Mouse (Mus musculus) thymus, postnatal 36 days (tissue): Measurements from ENCODE around the gene Slc16a5.
"Not testable (repeated sequence)": the region's sequence is repeated elsewhere in the genome, so short reads cannot be mapped to it uniquely, and the experiment has no call there.

ENCODE experiments used
- DNase-seq, 2 experiments: peaks; one replicate each; pipeline ENCODE4 v3.0.0; 2022; ENCODE audit warnings: mixed read lengths in 2 of 2

Gene Slc16a5

DNA sequence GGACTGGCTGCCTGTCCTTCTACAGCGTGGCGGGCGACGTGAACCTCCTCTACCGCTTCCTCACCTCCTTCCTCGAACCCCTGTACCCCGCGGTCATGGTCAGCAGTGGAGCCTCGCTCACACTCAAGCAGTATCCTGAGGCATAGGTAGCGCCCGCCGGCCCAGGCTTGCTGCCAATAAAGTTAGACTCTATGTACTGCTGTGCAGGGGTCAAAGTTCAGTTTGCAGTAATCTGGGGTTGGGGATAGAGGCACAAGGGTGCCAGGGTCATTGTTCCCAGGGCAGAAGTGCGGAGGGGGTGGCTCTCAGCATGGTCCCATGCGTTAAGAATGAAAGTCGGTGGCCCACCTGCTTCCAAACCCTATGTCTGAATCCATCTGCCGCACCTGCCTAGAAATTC, 14.2 kb upstream of the Slc16a5 start:
- DNase-seq, result no peak

DNA sequence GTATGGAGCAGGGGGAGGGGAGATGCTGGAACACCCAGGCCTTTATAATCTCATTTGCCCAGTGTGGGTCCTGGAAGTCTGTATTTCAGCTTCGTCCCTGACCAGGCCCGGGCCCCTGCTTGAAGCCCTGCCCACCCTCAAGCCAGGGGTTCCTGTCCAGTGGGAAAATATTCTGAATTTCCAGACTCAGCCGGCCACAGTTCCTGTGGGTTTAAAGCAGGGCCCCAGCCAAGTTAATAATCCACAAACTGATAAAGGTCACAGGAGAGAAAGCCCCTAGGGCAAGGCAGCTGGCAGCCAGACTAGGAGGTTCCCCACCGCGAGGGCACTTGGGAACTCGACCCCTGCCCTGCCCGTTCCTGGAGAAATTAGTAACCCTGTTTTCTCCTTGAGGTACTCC, 13.3 kb upstream of the Slc16a5 start:
- DNase-seq, result no peak

DNA sequence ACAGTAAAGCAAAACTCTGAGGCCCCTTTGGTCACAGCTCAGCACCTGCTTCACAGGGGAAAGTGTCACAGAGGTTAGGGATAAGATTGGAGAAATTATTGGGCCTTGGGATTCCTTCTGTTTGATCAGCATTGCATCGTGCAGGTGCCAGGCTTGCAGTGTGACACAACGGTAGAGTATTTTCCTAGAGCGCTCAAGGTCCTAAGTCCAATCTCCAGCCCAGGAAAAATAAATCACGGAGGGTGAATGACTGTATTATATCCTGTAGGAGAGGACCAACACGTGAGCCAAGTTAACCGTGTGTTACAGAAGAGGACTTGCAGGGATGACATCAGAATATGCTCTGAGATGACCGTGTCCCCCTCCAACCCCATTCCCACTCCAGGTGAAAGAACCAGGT, 12.1 kb upstream of the Slc16a5 start:
- DNase-seq, result no peak

DNA sequence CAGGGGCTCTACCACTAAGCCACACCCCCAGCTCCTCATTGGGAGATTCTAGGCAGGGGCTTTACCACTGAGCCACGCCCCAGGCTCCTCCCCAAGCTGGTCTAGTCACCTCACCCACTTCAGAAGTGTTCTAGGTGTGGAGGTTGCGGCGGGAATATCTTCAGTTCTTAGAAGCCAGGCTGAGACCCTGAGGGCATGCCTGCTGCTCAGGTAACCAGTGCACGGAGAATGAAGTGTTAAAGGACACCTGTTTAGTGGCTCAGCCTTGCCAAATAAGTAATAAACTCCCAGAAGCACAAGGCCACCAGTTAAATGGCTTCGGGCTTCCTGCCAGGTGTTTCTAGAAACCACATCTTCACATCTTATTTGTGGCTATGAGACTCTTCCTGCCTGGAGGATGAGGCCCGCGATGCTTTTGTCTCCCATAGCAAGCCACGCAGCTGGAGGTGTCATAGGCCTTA, 10.5 kb upstream of the Slc16a5 start:
- peak; percentile 76 to 88 for DNase-seq

DNA sequence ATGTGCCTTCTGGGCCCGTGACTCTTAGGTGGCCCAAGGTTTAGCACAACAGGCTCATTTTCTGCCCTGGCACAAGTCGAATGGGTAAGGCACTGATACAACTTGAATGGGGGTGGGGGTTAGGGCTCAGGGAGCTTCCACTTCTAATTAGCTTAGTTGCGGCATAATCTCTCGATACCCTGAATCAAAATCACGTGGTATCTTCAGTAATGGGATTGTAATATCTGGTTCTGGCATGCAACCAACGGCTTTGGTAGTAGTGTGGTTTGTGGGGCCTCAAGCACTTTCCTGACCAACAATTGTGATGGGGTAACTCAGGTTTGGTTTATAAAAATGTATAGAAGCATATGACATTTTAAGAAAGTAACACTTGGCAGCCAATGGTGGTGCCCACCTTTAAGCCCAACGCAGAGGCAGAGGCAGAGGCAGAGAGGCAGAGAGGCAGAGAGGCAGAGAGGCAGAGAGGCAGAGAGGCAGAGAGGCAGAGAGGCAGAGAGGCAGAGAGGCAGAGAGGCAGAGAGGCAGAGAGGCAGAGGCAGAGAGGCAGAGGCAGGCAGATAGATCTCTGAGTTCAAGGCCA, 9.9 kb upstream of the Slc16a5 start:
- DNase-seq, result peak; percentile 52 to 53

DNA sequence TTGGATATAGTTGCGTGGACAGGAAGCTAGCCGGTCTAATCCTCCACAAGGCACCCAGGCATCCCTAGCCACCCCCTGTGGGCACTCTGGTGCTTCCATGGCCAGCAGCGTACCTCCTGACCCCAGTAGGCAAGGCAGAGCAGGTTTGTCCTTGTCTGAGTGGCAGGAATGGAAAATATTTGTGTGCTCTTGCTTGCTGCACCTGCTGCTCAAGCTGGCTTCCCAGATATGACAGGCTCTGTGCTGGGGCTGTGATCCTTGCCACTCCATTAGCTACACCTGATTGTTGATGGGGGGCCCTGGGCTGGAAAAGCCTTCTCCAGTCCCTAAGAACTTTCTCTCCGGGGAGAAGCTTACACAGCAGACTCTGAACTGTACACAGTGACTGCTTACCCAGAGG, 9.0 kb upstream of the Slc16a5 start:
- DNase-seq, result peak; percentile 53 to 59

DNA sequence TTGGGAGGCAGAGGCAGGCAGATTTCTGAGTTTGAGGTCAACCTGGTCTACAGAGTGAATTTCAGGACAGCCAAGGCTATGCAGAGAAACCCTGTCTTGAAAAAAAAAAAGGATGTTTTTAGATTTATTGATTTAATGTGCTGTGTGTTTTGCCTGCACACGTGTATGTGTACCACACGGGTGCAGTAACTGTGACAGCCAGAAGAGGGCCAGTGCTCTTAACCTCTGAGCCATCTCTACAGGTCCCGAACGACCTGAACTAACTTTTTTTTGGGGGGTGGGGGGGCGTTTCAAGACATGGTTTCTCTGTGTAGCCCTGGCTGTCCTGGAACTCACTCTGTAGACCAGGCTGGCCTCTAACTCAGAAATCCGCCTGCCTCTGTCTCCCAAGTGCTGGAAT, 7.5 kb upstream of the Slc16a5 start:
- not testable (repeated sequence) for DNase-seq

DNA sequence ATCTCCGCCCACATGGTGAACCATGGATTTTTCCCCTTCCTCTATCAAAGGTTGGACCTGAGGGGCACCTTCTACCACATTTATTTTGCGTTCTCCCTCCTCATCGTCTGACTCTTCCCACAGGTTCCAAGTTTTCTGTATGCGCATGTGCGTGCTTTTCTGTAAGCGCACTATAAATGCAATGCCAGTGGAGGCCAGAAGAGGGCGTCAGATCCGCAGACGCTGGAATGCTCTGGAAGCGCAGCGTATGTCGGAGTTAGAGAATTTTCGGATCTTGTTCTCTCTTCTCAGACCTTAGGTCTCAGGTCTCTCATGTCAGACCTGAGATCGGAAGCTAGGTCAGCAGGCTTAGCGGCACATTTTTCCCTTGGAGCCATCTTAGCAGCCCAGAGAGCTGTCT, 6.7 kb upstream of the Slc16a5 start:
- no peak for DNase-seq

DNA sequence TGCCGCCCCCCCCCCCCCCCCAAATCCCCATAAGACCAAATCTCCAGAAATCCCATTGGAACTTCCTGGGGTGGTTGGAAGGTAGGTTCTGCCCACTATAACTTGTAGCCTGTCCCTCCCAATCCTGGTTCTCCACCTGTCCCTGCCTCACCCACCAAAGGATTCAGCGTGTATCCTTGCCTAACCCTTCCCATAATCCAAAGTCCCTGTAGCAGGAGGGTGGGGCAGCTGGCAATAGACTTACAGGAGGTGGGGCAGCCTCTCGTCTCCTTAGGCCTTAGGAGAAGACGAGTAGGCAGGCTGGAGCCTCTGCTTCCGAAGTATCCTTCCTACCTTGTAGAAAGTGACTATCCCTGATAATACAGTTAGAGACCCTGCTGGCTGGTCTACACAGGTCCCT, 6.1 kb upstream of the Slc16a5 start:
- no peak for DNase-seq

DNA sequence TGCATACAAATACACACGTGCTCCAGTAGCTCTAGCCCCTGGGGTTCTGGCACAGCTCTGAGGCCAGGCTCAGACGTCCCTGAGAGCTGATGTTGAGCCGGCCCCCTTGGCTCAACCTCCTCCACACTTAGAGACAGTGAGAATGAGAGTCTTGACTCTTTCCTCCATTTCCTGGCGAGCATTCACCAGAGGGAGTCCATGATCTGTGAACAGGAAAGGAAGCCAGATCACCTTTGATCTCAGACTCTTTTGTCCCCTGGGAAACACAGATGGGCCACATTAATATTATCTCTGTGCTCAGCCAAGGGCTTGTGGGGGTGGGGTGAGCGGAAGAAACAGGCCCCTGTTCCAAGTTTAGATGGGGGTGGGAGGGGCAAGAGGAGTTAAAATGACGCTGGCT, 4.9 kb upstream of the Slc16a5 start:
- DNase-seq, result peak in 1 of 2 experiments; percentile 30

DNA sequence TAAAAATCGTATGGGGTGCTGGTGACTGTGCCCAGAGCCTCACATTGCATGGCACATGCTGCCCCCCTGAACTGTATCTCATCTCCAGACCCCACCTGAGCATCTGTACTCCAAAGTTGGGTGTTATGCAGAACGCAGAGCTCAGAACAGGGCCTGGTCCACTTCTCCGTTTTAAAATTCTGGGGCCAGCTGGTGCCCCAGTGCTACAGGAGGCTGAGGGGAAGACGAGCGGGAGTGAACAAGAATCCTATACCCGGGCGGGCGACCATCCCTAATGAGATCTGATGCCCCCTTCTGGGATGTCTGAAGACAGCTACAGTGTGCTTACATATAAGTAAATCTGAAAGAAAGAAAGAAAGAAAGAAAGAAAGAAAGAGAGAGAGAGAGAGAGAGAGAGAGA, 1.3 kb upstream of the Slc16a5 start:
- peak in 1 of 2 experiments; percentile 57 for DNase-seq

DNA sequence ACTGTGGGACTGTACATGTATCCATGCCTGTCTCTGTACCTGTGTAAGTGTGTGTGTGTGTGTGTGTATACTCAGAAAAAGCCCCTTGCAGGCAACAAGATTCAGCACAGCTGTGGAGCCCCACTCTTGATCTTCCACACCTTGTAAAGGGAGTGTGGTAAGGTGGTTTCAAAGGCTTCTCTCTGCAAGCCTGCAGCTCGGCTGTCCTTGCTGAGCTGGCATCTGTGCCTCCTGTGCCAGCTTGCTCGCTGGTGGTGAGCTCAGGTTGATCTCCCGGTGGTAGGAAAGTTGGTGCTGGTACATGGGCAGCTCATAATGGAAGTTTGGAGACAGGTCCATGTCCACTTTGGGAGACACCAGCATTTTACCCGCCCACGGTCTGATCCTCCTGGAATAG, 430 bp upstream of the Slc16a5 start:
- peak; percentile 65 to 80 for DNase-seq

DNA sequence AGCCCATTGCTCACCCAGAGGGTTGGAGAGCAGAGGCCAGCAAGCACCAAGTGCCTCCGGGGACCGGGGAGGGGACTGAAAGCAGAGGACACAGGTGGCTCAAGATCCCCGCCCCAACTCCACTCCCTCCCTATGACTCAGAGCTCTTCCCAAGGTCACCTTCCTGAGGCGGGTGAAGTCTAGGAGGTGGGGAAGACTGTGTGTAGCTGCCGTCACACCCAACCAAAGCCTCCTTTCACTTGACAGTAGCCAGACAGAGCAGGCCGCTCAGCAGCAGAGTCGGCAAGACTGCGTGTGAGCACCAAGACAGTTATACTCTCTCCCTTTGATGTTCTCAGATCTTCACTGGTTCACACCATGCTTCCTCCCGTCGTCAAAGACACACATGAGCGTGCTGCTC, 1.1 kb downstream of the Slc16a5 start:
- DNase-seq, result peak; percentile 67 to 79

DNA sequence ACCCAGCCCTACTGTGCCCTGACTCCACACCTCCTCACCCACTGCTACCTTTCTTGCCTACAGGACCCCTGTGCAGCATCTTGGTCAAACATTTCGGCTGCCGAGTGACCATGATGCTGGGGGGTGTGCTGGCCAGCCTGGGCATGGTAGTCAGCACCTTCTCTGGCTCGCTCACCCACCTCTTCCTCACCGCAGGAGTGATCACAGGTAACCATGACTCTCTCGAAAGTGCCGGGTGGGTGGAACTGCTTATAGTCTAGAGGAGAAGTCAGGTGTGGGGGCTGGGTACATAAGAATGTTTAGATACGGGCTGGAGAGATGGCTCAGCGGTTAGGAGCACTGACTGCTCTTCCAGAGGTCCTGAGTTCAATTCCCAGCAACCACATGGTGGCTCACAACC, 2.6 kb downstream of the Slc16a5 start:
- DNase-seq, result peak; percentile 61 to 65

DNA sequence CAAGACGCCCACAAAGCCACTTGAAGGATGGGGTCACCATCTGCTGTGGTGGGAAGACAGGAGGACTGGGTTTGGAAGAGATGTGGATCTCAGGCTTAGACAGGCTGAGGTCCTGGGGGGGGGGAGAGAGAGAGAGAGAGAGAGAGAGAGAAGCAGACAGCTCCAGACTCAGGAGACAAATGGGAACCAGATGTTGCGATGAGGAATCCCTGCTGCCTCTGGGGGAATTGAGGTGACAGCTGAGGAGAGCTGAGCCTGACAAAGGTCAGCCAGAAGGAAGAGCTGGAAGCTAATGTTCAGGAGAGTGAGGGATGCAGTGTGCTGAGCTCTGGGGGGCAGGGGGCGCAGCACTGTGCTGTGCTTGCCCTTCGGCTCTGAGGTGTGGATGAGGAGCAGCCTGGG, 4.9 kb downstream of the Slc16a5 start:
- no peak for DNase-seq

DNA sequence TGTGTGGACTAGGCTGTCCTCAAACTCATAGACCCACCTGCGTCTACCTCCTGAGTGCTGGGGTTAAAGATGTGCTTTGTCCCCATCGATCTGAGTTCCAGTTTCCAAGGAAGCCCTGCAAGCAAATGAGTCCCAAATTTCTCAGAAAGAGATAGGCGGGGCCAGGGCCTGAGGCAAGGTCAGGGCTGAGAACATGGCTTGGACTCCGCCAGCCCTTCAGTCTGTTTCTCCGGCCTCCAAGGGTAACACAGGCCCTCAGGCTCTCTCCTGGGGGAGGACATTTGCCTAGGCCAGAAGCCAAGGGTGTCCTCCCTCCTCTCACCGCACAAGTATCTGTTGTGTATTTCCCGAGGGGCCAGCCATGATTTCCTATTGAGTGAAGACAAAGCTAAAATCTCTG, 9.9 kb downstream of the Slc16a5 start:
- no peak for DNase-seq

DNA sequence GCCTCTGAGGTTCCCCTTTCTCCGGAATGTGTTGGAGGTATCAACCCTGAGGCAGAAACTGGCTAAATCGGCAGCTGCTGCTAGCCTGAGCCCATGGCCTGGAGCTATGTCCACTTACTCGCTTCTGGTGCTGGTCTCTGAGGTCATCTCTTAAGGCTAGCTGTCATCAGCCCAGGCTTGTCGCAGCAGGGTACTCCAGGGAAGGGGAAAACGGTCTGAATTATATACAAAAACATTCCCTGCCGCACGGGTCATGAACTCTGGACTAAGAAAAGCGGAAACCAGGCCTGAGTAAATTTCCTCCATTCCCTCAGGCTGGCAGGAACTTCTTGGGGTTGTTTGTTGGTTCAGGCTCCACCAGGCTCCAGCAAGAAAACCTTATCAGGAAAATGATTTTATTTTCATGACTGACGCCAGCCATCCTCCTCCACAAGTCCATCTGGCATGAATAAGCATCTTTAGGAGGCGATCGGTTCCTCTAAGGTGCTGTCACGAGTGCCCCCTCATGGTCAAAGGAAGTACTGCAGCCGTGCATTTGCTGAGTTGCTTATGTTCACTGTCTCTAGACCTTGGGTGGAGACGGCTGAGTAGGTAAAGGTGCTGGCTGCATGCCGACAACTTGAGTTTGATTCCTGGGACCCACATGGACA, 11.5 kb downstream of the Slc16a5 start:
- DNase-seq, result peak; percentile 93 to 97

DNA sequence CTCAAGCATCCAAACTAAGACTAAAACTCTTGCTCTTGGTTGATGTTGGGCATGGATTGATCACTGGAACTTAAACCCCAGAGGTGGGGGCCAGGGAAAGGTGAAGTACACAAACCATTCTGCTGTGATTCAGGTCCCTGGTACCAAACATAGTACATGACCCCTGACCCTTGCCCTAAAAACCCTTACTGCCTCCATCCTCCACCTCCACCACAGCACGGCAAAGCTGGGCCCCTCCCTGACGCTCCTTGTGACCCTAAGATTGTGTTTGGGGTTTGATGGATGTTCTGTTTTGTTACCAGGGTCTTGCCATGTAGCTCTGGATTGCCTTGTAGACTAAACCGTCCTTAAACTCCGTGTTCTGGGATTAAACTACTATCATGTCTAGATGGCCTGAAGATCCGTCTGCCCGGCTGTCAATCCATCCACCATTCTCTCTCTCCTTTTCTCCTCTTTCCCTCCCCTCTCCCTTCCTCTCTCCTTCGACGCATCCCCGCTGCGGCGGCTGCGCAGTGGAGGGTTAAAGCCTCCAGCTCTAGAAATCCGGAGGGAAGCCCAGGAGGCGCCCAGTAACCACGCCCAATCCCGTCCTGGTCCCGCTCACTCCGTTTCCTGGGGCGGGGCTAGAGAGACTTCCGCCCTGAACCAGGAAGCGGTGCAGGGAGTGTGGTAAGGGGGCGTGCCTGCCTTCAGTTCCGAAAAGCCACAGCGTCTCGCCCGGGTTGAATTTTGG, 12.9 kb downstream of the Slc16a5 start, which contains the start of gene Armc7:
Gene Armc7 (plus strand): TSS at position 643 of the 733 bp plus-strand sequence.
- peak; percentile 95 for DNase-seq

DNA sequence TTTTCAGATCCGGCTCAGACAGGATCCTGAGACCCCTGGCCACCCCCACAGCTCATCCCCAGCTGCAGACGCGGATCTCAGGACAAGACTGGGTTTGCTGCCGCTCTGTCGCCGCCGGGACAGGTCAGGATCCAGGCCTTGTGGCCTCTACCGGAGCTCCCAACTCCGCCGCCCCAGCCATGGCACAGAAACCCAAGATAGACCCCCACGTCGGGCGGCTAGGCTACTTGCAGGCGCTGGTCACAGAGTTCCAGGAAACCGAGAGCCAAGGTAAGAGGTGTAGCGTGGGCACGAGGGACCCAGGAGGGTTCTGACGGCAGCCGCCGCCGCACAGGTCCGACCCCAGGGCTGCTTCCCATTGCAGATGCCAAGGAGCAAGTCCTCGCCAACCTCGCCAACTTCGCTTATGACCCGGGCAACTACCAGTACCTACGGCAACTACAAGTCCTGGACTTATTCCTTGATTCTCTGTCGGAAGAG, 13.5 kb downstream of the Slc16a5 start:
- no peak for DNase-seq

DNA sequence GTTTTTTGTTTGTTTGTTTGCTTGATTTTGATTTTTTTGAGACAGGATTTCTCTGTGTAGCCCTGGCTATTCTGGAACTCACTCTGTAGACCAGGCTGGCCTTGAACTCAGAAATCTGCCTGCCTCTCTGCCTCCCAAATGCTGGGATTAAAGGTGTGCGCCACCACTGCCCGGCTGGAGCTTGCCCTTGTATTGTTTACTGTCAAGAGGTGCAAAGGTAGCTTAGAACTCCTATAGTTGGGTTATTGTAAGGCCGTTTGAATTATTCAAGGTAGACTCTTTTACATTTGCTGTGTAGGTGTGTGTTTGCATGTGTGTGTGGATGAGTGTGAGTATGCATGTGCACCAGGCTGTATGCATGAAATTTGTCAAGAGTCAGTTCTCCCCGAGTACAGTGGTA, 14.4 kb downstream of the Slc16a5 start:
- DNase-seq, result peak in 1 of 2 experiments; percentile 9

DNA sequence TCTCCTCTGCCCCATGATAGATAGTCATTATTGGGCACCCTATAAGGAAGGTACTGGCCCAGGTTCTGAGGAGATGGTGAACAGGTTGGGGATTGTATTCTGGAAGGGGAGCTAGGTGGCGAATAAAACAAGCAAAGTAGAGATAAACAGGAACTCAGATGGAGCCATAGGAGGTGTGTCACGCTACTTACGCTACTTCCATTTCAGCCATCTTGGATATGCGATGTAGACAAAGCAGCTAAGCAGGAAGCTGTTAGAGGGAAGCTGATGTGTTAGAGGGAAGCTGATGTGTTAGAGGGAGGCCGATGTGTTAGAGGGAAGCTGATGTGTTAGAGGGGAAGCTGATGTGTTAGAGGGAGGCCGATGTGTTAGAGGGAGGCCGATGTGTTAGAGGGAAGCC, 15.1 kb downstream of the Slc16a5 start:
- not testable (repeated sequence) for DNase-seq

DNA sequence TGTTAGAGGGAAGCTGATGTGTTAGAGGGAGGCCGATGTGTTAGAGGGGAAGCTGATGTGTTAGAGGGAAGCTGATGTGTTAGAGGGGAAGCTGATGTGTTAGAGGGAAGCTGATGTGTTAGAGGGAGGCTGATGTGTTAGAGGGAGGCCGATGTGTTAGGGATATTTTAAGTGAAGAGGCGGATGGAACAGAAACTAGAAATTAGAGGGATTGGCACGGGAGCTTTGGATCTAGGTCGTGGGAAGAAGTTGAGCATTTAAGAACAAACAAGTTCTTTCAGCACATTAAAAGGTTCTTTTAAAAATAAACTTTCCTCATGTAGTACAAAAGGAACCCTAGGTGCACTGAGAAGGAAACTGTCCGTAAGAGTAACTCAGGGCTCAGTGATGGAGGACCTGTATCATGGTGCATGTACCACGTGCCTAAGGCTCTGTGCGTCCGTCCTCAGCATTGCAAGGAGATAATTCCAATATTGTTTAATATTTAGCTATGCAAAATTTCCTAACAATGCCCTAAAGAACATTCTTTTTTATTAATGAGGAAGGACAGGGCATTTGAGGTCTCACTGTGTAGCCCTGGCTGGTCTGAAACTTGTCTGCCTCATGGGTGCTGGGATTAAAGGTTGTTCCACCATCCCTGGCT, 16.1 kb downstream of the Slc16a5 start:
- no peak for DNase-seq

DNA sequence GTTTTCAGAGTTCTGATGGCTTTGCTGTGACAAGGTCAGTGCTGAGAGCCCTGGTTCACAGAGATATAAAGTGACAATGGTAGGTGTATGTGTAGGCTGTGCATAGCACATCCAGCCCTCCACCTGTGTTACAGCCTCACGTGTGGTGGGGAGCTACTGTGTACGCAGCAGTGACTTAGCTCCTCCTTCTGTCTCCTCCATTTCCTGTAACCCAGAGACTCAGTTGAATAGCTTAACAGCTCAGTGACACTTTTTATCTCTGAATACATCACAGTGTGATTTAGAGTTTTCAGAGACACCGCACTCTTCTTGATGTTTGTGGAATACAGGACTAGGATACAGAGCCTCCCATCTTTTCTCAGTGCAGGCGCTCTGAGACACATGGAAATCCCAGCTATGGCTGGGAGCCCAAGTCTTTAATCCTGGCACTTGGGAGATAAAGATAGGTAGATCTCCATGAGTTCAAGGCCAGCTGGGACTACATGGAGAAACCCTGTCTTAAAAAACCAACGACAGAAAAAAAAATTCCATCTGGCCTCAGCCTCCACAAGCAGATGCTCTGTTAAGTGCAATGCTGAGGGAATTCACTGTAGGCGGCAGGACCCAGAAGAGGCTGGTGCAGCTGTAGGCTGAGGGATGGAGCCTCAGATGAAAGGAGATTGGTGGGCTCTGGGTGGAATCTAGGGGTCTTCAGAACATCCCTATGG, 19.4 kb downstream of the Slc16a5 start:
- peak; percentile 48 to 72 for DNase-seq
